Mouse (Mus musculus) pancreas, adult 10 weeks (tissue): ENCODE data around the gene Cyp2a5. TPM values are rescaled to one million over a fixed set of nuclear protein-coding genes. Genes with fewer than 3 reads are reported as not detected.

Experiments used
- polyA plus RNA-seq: library from polyadenylated mRNA; stranded (reverse); fragments of 350-450 nt; fragmentation: Illumina TruSeq; extraction: RNeasy Lipid Tissue Mini Kit (QIAGEN cat#74804); gene quantifications from one replicate; pipeline ENCODE4 v1.2.3, GENCODE M21; 2015; ENCODE audit warnings: low read depth, low replicate concordance; ENCODE audit not compliant: insufficient read depth

Cyp2a5 gene
- not detected for polyA plus RNA-seq

GRCm38 (mm10) chr7:26835059-26835458, at the start of gene Cyp2a5:
TSS of gene Cyp2a5 (plus strand) at chr7:26835305.

DNA sequence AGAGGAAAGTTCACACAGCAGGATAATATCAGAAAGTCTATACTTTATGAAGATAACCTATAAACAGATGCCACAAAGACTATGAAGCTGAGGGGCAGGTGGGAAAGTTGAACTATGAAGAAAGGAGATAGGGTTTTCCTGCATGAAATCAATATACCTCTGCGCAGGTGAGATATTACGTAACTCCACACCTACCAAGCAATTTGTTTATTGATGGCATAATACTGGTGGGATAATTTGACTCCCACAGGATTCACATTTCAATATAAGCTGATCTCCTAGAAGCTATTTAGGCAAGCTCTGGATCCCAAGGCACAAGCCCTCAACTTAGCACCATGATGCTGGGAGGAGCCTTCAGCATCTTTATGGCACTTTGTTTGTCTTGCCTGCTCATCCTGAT, 26.5 kb upstream of the Cyp2a5 start, which contains the start of gene Cyp2g1:
Gene Cyp2g1 (plus strand): TSS at position 301 of the 400 bp plus-strand sequence.

Other genes with a start within 250 kb of the Cyp2a5 start
- not detected for gene Vmn1r185, start 216.8 kb upstream of the Cyp2a5 start, polyA plus RNA-seq
- not detected for gene Cyp2b23, start 148.9 kb upstream of the Cyp2a5 start, polyA plus RNA-seq
- not detected for gene Cyp2b19, start 78.2 kb upstream of the Cyp2a5 start, polyA plus RNA-seq
- not detected for gene Cyp2g1, start 26.4 kb upstream of the Cyp2a5 start, polyA plus RNA-seq
- gene Cyp2a22, start 104.1 kb downstream of the Cyp2a5 start, polyA plus RNA-seq: not detected
- gene Cyp2a12, start 193.8 kb downstream of the Cyp2a5 start, polyA plus RNA-seq: not detected